Mouse (Mus musculus) liver, adult 2 months (tissue): Measurements from ENCODE around the gene Vps13c. TPM values are rescaled to one million over a fixed set of nuclear protein-coding genes. Genes with fewer than 3 reads are reported as not detected.

Source experiments
- DNase-seq: peaks from one replicate; pipeline ENCODE4 v3.0.0-alpha.2; 2011; ENCODE audit warnings: low read depth, low spot score; ENCODE audit errors: extremely low read depth
- H3K27ac ChIP-seq: fragments of 200-500 bp; replicated peaks from 2 replicates; pipeline ENCODE4 v1.5.1; 2012; ENCODE audit warnings: low read depth, mild to moderate bottlenecking, control low read depth, inconsistent platforms, low read length; ENCODE audit not compliant: insufficient read depth
- H3K27me3 ChIP-seq: fragments of 200-500 bp; 2 replicates; pipeline ENCODE4 v1.6.1; 2012; ENCODE audit warnings: mild to moderate bottlenecking, moderate library complexity, low read length, inconsistent platforms; ENCODE audit not compliant: control insufficient read depth, insufficient read depth
- H3K36me3 ChIP-seq: fragments of 200-500 bp; 2 replicates; pipeline ENCODE4 v1.6.1; 2012; ENCODE audit warnings: low read length, inconsistent platforms; ENCODE audit not compliant: control insufficient read depth, insufficient read depth
- H3K4me1 ChIP-seq: fragments of 200-500 bp; 2 replicates; pipeline ENCODE4 v1.6.1; 2011; ENCODE audit warnings: low read length; ENCODE audit not compliant: control insufficient read depth, insufficient read depth
- H3K4me3 ChIP-seq: fragments of 200-500 bp; 2 replicates; pipeline ENCODE4 v1.5.1; 2011; ENCODE audit warnings: low read depth, mild to moderate bottlenecking, control low read depth, low read length, moderate library complexity; ENCODE audit not compliant: insufficient read depth
- H3K79me2 ChIP-seq: fragments of 200-500 bp; 2 replicates; pipeline ENCODE4 v1.6.1; 2012; ENCODE audit warnings: inconsistent platforms, mild to moderate bottlenecking, low read length, moderate library complexity; ENCODE audit not compliant: control insufficient read depth, insufficient read depth
- H3K9ac ChIP-seq: fragments of 200-500 bp; 2 replicates; pipeline ENCODE4 v1.6.1; 2012; ENCODE audit warnings: low read depth, mild to moderate bottlenecking, control low read depth, inconsistent platforms, low read length
- CTCF ChIP-seq: fragments of 200-500 bp; IDR thresholded peaks from 2 replicates; pipeline ENCODE4 v1.5.1; 2011; ENCODE audit warnings: low read depth, low read length, control low read depth
- POLR2A ChIP-seq: fragments of 200-500 bp; IDR thresholded peaks from 2 replicates; pipeline ENCODE4 v1.6.1; 2011; ENCODE audit warnings: low read length, control low read depth; ENCODE audit not compliant: insufficient read depth; ENCODE audit errors: extremely low read depth
- WGBS: fragments of 180-500 bp; shearing (Covaris S2); methylation state at CpG from one replicate; pipeline ENCODE4 v1.1.7; 2018; 5-methylcytosine and 5-hydroxymethylcytosine counted together
- polyA plus RNA-seq: library from polyadenylated mRNA; depleted of rRNA; stranded (reverse); fragments of >200 nt; gene quantifications from 2 replicates; pipeline ENCODE4 v1.2.3, GENCODE M21; 2012; rRNA removed
- total RNA-seq: library from RNA; depleted of rRNA; stranded (reverse); fragments of >200 nt; gene quantifications from 2 replicates; pipeline ENCODE4 v1.2.3, GENCODE M21; 2014; rRNA removed

The Vps13c gene
- total RNA-seq (29.7 and 34.6 TPM in 2 replicates), polyA plus RNA-seq (4.8 and 4.9 TPM in 2 replicates)

- under 1% methylated on average over 47 of the region's 53 CpGs for WGBS
- H3K79me2 ChIP-seq, result peaks cover 6% of the 10 kb centered on the region; the same call in 1 of the 2 replicates
- peak within 1 kb of the TSS; percentile 90 for H3K27ac ChIP-seq
- H3K9ac ChIP-seq, result peak within 1 kb of the TSS; percentile 97
- DNase-seq, result peak; percentile 51
- peaks cover 15% of the 10 kb centered on the region for H3K4me1 ChIP-seq
- no peaks in the 10 kb centered on the region for H3K27me3 ChIP-seq
- TF ChIP-seq POLR2A (peak; percentile 53; the same call in 1 of the 2 replicates), CTCF (no peak)
- H3K4me3 ChIP-seq, result peak within 1 kb of the TSS; percentile 98
- no peaks in the 10 kb centered on the region for H3K36me3 ChIP-seq
Observed at GRCm38 (mm10) chr9:67839981-67840859, at the start of gene Vps13c. TSS of gene Vps13c (plus strand) at chr9:67840396.

- Histone ChIP-seq H3K27ac (no peak overlapping the region), H3K4me1 (no peaks in the 10 kb centered on the region), H3K27me3 (no peaks in the 10 kb centered on the region), H3K36me3 (no peaks in the 10 kb centered on the region), H3K9ac (no peak overlapping the region), H3K79me2 (no peaks in the 10 kb centered on the region), H3K4me3 (no peak overlapping the region)
- WGBS, result 83% methylated on average over 5 of the region's 5 CpGs
- TF ChIP-seq CTCF (no peak), POLR2A (no peak)
- DNase-seq, result no peak
Observed at GRCm38 (mm10) chr9:67792405-67792804, 47.8 kb upstream of the Vps13c start.

- no peak for TF ChIP-seq POLR2A
- no peak for TF ChIP-seq CTCF
Observed at GRCm38 (mm10) chr9:67793501-67793900, 46.7 kb upstream of the Vps13c start.

GRCm38 (mm10) chr9:67794216-67794615 lies 46.0 kb upstream of the Vps13c start:
- Histone ChIP-seq H3K9ac (no peak overlapping the region), H3K27ac (no peak overlapping the region), H3K4me3 (no peak overlapping the region), H3K27me3 (no peaks in the 10 kb centered on the region), H3K36me3 (no peaks in the 10 kb centered on the region), H3K79me2 (no peaks in the 10 kb centered on the region), H3K4me1 (no peaks in the 10 kb centered on the region)
- WGBS, result 90% methylated on average over 1 of the region's 1 CpGs
- TF ChIP-seq CTCF (no peak), POLR2A (no peak)
- DNase-seq, result no peak

More at GRCm38 (mm10) chr9:67793501-67793900, 46.7 kb upstream of the Vps13c start:
- 65% methylated on average over 6 of the region's 6 CpGs for WGBS
- H3K27me3 ChIP-seq, result no peaks in the 10 kb centered on the region
- no peak overlapping the region for H3K9ac ChIP-seq
- no peak overlapping the region for H3K27ac ChIP-seq
- H3K36me3 ChIP-seq, result no peaks in the 10 kb centered on the region
- DNase-seq, result no peak
- no peak overlapping the region for H3K4me3 ChIP-seq
- H3K4me1 ChIP-seq, result no peaks in the 10 kb centered on the region
- no peaks in the 10 kb centered on the region for H3K79me2 ChIP-seq

GRCm38 (mm10) chr9:67794668-67795067 lies 45.5 kb upstream of the Vps13c start:
- Histone ChIP-seq H3K27ac (no peak overlapping the region), H3K4me1 (no peaks in the 10 kb centered on the region), H3K4me3 (no peak overlapping the region), H3K36me3 (no peaks in the 10 kb centered on the region), H3K27me3 (no peaks in the 10 kb centered on the region), H3K9ac (no peak overlapping the region), H3K79me2 (no peaks in the 10 kb centered on the region)
- no peak for TF ChIP-seq POLR2A
- no peak for TF ChIP-seq CTCF
- 85% methylated on average over 4 of the region's 4 CpGs for WGBS
- DNase-seq, result no peak
